Mouse (Mus musculus) liver, embryonic 13.5 days (tissue): Measurements from ENCODE around the gene Tomt. TPM values are rescaled to one million over a fixed set of nuclear protein-coding genes. Genes with fewer than 3 reads are reported as not detected.

ENCODE experiments used
- ATAC-seq: fragments of 200-750 bp; cut with Nextera tagmentation; 2 replicates; pipeline ENCODE4 v1.8.0; 2017; ENCODE audit warnings: low read depth, mild to moderate bottlenecking, moderate number of reproducible peaks, moderate library complexity
- DNase-seq: peaks from one replicate; pipeline ENCODE4 v3.0.0; 2022
- H3K27ac ChIP-seq: fragments of 300-500 bp; sonication (generic); 2 replicates; pipeline ENCODE4 v1.5.1; 2015; ENCODE audit warnings: moderate library complexity, mild to moderate bottlenecking, inconsistent platforms
- H3K27me3 ChIP-seq: fragments of 300-500 bp; sonication (generic); 2 replicates; pipeline ENCODE4 v1.6.1; 2015; ENCODE audit warnings: mild to moderate bottlenecking, inconsistent platforms
- H3K36me3 ChIP-seq: fragments of 300-500 bp; sonication (generic); 2 replicates; pipeline ENCODE4 v1.6.1; 2015; ENCODE audit warnings: mild to moderate bottlenecking, inconsistent platforms
- H3K4me1 ChIP-seq: fragments of 300-500 bp; sonication (generic); replicated peaks from 2 replicates; pipeline ENCODE4 v1.6.1; 2015; ENCODE audit warnings: inconsistent platforms
- H3K4me2 ChIP-seq: fragments of 300-500 bp; sonication (generic); 2 replicates; pipeline ENCODE4 v1.6.1; 2015; ENCODE audit warnings: inconsistent platforms, mild to moderate bottlenecking, moderate library complexity
- H3K4me3 ChIP-seq: fragments of 300-500 bp; sonication (generic); replicated peaks from 2 replicates; pipeline ENCODE4 v1.5.1; 2015; ENCODE audit warnings: mild to moderate bottlenecking, inconsistent platforms
- H3K9ac ChIP-seq: fragments of 300-500 bp; sonication (generic); 2 replicates; pipeline ENCODE4 v1.6.1; 2015; ENCODE audit warnings: mild to moderate bottlenecking, inconsistent platforms
- H3K9me3 ChIP-seq: fragments of 300-500 bp; sonication (generic); replicated peaks from 2 replicates; pipeline ENCODE4 v1.6.1; 2016; ENCODE audit warnings: inconsistent platforms
- WGBS: fragments of 180-500 bp; shearing (Covaris S2); methylation state at CpG from one replicate; pipeline ENCODE4 v1.1.7; 2015; ENCODE audit not compliant: insufficient replicate concordance; 5-methylcytosine and 5-hydroxymethylcytosine counted together
- microRNA-seq: library from miRNA; unstranded; fragments of <30 nt; microRNA quantifications from one replicate; pipeline ENCODE4, GENCODE M21; 2016
- polyA plus RNA-seq: library from polyadenylated mRNA; unstranded; fragments of >200 nt; fragmentation: Nextera tagmentation; extraction: Ambion mirVana; gene quantifications from 2 replicates; pipeline ENCODE4 v1.2.1, GENCODE M21; 2015

The Tomt gene
- polyA plus RNA-seq, 1 experiment from 2014 or later = 0.21 TPM

DNA sequence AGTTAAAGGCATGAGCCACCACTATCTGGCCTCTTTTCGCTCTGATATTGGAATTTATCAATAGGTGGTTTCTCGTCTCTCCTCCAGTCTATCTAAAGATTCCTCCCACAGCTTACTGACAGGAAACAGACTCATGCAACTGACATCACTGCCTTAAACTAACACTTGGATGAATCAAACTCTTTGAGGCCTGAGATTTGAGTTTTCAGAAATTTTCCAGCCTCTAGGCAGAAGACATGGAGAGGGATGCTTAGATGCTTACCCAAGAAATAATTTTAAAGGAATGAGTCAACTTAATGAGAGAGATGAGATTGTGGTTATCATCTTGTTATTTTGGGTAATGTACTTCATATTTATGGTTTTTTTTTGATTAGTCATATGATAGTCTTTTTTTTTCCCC, 52.3 kb downstream of the Tomt start:
- H3K36me3 ChIP-seq = no peaks in the 10 kb centered on the region
- whole genome bisulfite sequencing = 37% methylated on average over 2 of the region's 2 CpGs
- no peak overlapping the region for H3K9ac ChIP-seq
- ATAC-seq = no peak
- H3K4me2 ChIP-seq = no peak overlapping the region
- no peak overlapping the region for H3K27ac ChIP-seq
- no peak overlapping the region for H3K4me3 ChIP-seq
- H3K4me1 ChIP-seq = no peaks in the 10 kb centered on the region
- H3K27me3 ChIP-seq = no peaks in the 10 kb centered on the region
- no peak for DNase-seq
- H3K9me3 ChIP-seq = no peaks in the 10 kb centered on the region

GRCm38 (mm10) chr7:101852846-101853245, 53.3 kb downstream of the Tomt start:
- H3K4me1 ChIP-seq = no peaks in the 10 kb centered on the region
- no peak overlapping the region for H3K9ac ChIP-seq
- WGBS = 68% methylated on average over 6 of the region's 6 CpGs
- DNase-seq (no peak), ATAC-seq (no peak)
- H3K27ac ChIP-seq = no peak overlapping the region
- no peaks in the 10 kb centered on the region for H3K36me3 ChIP-seq
- no peaks in the 10 kb centered on the region for H3K9me3 ChIP-seq
- no peak overlapping the region for H3K4me3 ChIP-seq
- H3K27me3 ChIP-seq = no peaks in the 10 kb centered on the region
- H3K4me2 ChIP-seq = no peak overlapping the region

- DNase-seq = no peak
- Histone ChIP-seq H3K36me3 (no peaks in the 10 kb centered on the region), H3K4me3 (no peak overlapping the region), H3K9me3 (no peaks in the 10 kb centered on the region), H3K9ac (no peak overlapping the region), H3K27me3 (no peaks in the 10 kb centered on the region), H3K4me1 (no peaks in the 10 kb centered on the region), H3K4me2 (no peak overlapping the region), H3K27ac (no peak overlapping the region)
- WGBS = 54% methylated on average over 6 of the region's 6 CpGs
- ATAC-seq = no peak
Observed at GRCm38 (mm10) chr7:101851689-101852088, 54.5 kb downstream of the Tomt start.

Small RNA genes lying within 50 kb of the gene (microRNA-seq; reads per million reads assigned to microRNA genes)
- not detected for gene Gm22655

Other genes starting within 250 kb of the Tomt start
- gene Clpb, start 242.7 kb downstream of the Tomt start, polyA plus RNA-seq = 30.3 and 31.9 TPM in 2 replicates
- gene Phox2a, start 88.0 kb downstream of the Tomt start, polyA plus RNA-seq = not detected in 2 replicates
- gene Inppl1, start 68.1 kb downstream of the Tomt start, polyA plus RNA-seq = 3.6 and 5.2 TPM in 2 replicates
- gene Folr2, start 49.2 kb downstream of the Tomt start, polyA plus RNA-seq = 3.6 and 4.4 TPM in 2 replicates
- gene Anapc15, start 42.6 kb downstream of the Tomt start, polyA plus RNA-seq = 66.2 and 71.8 TPM in 2 replicates
- 0.38 and 0.41 TPM in 2 replicates for gene Folr1, start 35.6 kb downstream of the Tomt start, polyA plus RNA-seq
- 75.2 and 76.5 TPM in 2 replicates for gene Lamtor1, start 455 bp downstream of the Tomt start, polyA plus RNA-seq
- 2.1 TPM in 2 replicates for gene Lrrc51, start 27.5 kb upstream of the Tomt start, polyA plus RNA-seq
- 24.5 and 30.7 TPM in 2 replicates for gene Numa1, start 27.8 kb upstream of the Tomt start, polyA plus RNA-seq
- 9.1 and 11.1 TPM in 2 replicates for gene Il18bp, start 112.3 kb upstream of the Tomt start, polyA plus RNA-seq
- 10.6 and 11.6 TPM in 2 replicates for gene Rnf121, start 159.1 kb upstream of the Tomt start, polyA plus RNA-seq
- 13.6 and 14.2 TPM in 2 replicates for gene Xndc1, start 159.2 kb upstream of the Tomt start, polyA plus RNA-seq
- gene Xntrpc, start 159.4 kb upstream of the Tomt start, polyA plus RNA-seq = 0.22 and 0.28 TPM in 2 replicates
- gene Trpc2, start 176.8 kb upstream of the Tomt start, polyA plus RNA-seq = not detected in 2 replicates
- gene Art1, start 195.4 kb upstream of the Tomt start, polyA plus RNA-seq = 0.22 and 0.48 TPM in 2 replicates
- 0.07 and 0.32 TPM in 2 replicates for gene Art5, start 203.1 kb upstream of the Tomt start, polyA plus RNA-seq
- not detected in 2 replicates for gene Chrna10, start 210.5 kb upstream of the Tomt start, polyA plus RNA-seq